Mouse (Mus musculus): ENCODE results near the gene H2-DMb2. TPM values are rescaled to one million over a fixed set of nuclear protein-coding genes. Genes with fewer than 3 reads are reported as not detected.

The H2-DMb2 gene
- polyA plus RNA-seq, 1 experiment from 2014 or later, result 1.6 TPM

- ATAC-seq (ENCODE audit: low read depth), result no peak
- 68% methylated on average over 9 of the region's 9 CpGs for WGBS
Observed at GRCm38 (mm10) chr17:34104804-34105203, 38.3 kb upstream of the H2-DMb2 start.

GRCm38 (mm10) chr17:34106555-34106954, 36.6 kb upstream of the H2-DMb2 start:
- no peaks in the 10 kb centered on the region for H3K9me3 ChIP-seq (ENCODE audit: control insufficient read depth, low read length)
- H3K9ac ChIP-seq (ENCODE audit: low read length), result no peak overlapping the region
- H3K4me1 ChIP-seq (replicated peaks; ENCODE audit: control insufficient read depth, insufficient read depth, low read length), result peaks cover 7% of the 10 kb centered on the region; the same call in 1 of the 2 replicates
- H3K27ac ChIP-seq (ENCODE audit: low read length), result no peak overlapping the region
- H3K4me3 ChIP-seq (ENCODE audit: low read length), result no peak overlapping the region
- WGBS, result 76% methylated on average over 7 of the region's 7 CpGs
- H3K4me2 ChIP-seq (ENCODE audit: low read depth, low read length), result no peak overlapping the region
- no peaks in the 10 kb centered on the region for H3K27me3 ChIP-seq (ENCODE audit: control insufficient read depth, insufficient read depth, low read depth, low read length)
- no peak for ATAC-seq (ENCODE audit: low read depth)
- H3K36me3 ChIP-seq (ENCODE audit: control insufficient read depth, insufficient read depth, low read length), result peaks cover 13% of the 10 kb centered on the region

More at GRCm38 (mm10) chr17:34104804-34105203, 38.3 kb upstream of the H2-DMb2 start:
- no peak overlapping the region for H3K9ac ChIP-seq (ENCODE audit: low read length)
- no peaks in the 10 kb centered on the region for H3K9me3 ChIP-seq (ENCODE audit: control insufficient read depth, low read length)
- H3K4me3 ChIP-seq (ENCODE audit: low read length), result no peak overlapping the region
- no peak overlapping the region for H3K4me2 ChIP-seq (ENCODE audit: low read depth, low read length)
- no peaks in the 10 kb centered on the region for H3K27me3 ChIP-seq (ENCODE audit: control insufficient read depth, insufficient read depth, low read depth, low read length)
- 0 out of 2 replicates have a peak, but pooled peaks cover 4% of the 10 kb centered on the region for H3K36me3 ChIP-seq (ENCODE audit: control insufficient read depth, insufficient read depth, low read length)
- no peak overlapping the region for H3K27ac ChIP-seq (ENCODE audit: low read length)
- no peaks in the 10 kb centered on the region for H3K4me1 ChIP-seq (replicated peaks; ENCODE audit: control insufficient read depth, insufficient read depth, low read length)

DNA sequence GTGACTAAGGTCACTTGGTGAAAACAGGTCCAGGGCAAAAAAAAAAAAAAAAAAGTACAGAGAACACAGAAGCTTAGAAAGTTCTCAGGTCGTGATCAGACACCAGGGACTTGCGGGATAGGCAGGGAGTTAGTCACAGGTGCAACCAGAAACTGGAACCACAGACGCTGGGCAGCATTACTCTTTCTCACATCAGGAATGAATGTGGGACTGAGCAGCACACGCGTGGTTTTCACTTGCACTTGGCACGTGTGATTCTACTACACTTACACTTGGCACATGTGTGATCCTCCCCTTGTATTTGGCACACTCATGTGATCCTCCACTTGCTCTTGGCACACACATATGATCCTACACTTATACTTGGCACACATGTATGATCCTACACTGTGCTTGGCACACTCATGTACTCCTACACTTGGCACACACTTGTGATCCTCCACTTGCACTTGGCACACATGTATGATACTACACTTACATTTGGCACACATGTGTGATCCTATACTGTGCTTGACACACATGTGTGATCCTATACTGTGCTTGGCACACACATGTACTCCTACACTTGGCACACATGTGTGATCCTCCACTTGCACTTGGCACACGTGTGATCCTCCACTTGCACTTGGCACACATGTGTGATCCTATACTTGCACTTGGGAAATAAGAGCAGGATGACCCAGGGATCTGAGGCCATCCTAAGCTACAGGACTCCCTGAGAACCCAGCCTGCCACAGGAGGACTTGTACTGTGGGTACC, 35.8 kb upstream of the H2-DMb2 start:
- no peak overlapping the region for H3K27ac ChIP-seq (ENCODE audit: low read length)

DNA sequence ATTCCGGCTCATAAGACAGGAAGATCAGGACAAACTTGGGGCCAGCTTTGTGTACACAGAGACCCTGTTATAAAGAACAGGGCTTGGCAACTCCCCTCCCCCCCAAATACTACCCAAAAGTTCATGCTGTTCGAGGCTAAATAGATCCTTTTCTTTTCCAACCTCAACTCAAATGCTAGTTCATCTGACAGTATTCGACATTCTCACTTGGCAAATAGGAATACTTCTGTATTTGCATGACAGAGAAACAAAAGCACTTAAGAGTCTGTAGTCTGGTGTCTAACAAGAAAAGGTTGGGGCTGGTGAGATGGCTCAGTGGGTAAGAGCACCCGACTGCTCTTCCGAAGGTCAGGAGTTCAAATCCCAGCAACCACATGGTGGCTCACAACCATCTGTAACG, 34.6 kb upstream of the H2-DMb2 start:
- H3K27ac ChIP-seq (ENCODE audit: low read length), result no peak overlapping the region
- H3K9ac ChIP-seq (ENCODE audit: low read length), result no peak overlapping the region
- WGBS, result 80% methylated on average over 5 of the region's 6 CpGs
- no peak overlapping the region for H3K4me3 ChIP-seq (ENCODE audit: low read length)
- peaks cover 7% of the 10 kb centered on the region; the same call in 1 of the 2 replicates for H3K4me1 ChIP-seq (replicated peaks; ENCODE audit: control insufficient read depth, insufficient read depth, low read length)
- H3K36me3 ChIP-seq (ENCODE audit: control insufficient read depth, insufficient read depth, low read length), result peaks cover 32% of the 10 kb centered on the region
- no peaks in the 10 kb centered on the region for H3K9me3 ChIP-seq (ENCODE audit: control insufficient read depth, low read length)
- no peak overlapping the region for H3K4me2 ChIP-seq (ENCODE audit: low read depth, low read length)
- no peak for ATAC-seq (ENCODE audit: low read depth)
- no peaks in the 10 kb centered on the region for H3K27me3 ChIP-seq (ENCODE audit: control insufficient read depth, insufficient read depth, low read depth, low read length)

More for the DNA sequence above, 35.8 kb upstream of the H2-DMb2 start:
- peaks cover 20% of the 10 kb centered on the region for H3K36me3 ChIP-seq (ENCODE audit: control insufficient read depth, insufficient read depth, low read length)
- H3K4me3 ChIP-seq (ENCODE audit: low read length), result no peak overlapping the region
- no peak for ATAC-seq (ENCODE audit: low read depth)
- 72% methylated on average over 7 of the region's 7 CpGs for WGBS
- H3K27me3 ChIP-seq (ENCODE audit: control insufficient read depth, insufficient read depth, low read depth, low read length), result no peaks in the 10 kb centered on the region
- peaks cover 7% of the 10 kb centered on the region; the same call in 1 of the 2 replicates for H3K4me1 ChIP-seq (replicated peaks; ENCODE audit: control insufficient read depth, insufficient read depth, low read length)
- no peak overlapping the region for H3K9ac ChIP-seq (ENCODE audit: low read length)
- H3K4me2 ChIP-seq (ENCODE audit: low read depth, low read length), result no peak overlapping the region
- H3K9me3 ChIP-seq (ENCODE audit: control insufficient read depth, low read length), result no peaks in the 10 kb centered on the region

DNA sequence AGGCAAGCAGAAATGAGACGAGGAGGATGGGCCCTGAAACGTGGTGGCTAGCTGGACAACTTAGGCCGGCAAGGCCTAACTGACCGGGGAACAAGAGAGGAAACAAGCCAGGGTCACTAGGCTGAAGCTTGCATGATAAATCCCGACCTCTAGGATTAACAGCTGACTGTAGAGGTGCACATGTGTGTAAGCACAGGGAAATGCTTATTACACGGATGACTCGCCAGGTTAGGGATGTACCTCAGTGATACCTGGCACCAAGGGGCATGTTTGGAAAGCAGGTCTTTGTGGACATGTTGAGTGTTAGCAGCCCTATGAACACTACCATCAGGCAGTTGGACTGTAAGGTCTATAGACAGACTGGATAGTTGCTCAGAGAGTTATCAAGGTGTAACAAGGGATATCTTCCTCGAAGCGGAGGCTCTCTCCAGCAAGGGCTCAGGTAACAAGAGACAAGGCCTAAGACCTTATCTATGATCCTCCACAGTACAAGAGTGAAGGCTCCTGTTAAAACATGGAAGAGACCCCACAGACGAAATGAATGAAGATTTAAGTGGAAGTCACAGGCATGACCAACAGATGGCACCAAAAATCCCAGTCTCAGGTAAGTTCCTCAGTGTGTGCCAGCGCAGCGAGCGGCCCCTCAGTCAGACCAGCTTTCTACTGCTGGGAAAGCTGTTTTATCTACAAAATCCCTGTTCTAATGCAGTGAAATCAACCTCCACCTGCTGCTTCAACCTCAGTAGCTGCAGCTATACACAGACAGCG, 33.9 kb upstream of the H2-DMb2 start:
- Histone ChIP-seq H3K36me3 (ENCODE audit: control insufficient read depth, insufficient read depth, low read length) (peaks cover 40% of the 10 kb centered on the region), H3K4me1 (replicated peaks; ENCODE audit: control insufficient read depth, insufficient read depth, low read length) (peaks cover 7% of the 10 kb centered on the region; the same call in 1 of the 2 replicates), H3K4me3 (ENCODE audit: low read length) (no peak overlapping the region), H3K9ac (ENCODE audit: low read length) (no peak overlapping the region), H3K4me2 (ENCODE audit: low read depth, low read length) (no peak overlapping the region), H3K27ac (ENCODE audit: low read length) (no peak overlapping the region), H3K9me3 (ENCODE audit: control insufficient read depth, low read length) (no peaks in the 10 kb centered on the region), H3K27me3 (ENCODE audit: control insufficient read depth, insufficient read depth, low read depth, low read length) (no peaks in the 10 kb centered on the region)
- peak; percentile 24; the same call in 1 of the 2 replicates for ATAC-seq (ENCODE audit: low read depth)
- 70% methylated on average over 14 of the region's 14 CpGs for WGBS

GRCm38 (mm10) chr17:34109806-34110195, 33.3 kb upstream of the H2-DMb2 start:
- H3K27ac ChIP-seq (ENCODE audit: low read length), result no peak overlapping the region
- no peaks in the 10 kb centered on the region for H3K9me3 ChIP-seq (ENCODE audit: control insufficient read depth, low read length)
- H3K4me3 ChIP-seq (ENCODE audit: low read length), result no peak overlapping the region
- no peak overlapping the region for H3K4me2 ChIP-seq (ENCODE audit: low read depth, low read length)
- no peak overlapping the region for H3K9ac ChIP-seq (ENCODE audit: low read length)
- 59% methylated on average over 3 of the region's 3 CpGs for WGBS
- ATAC-seq (ENCODE audit: low read depth), result peak; percentile 53
- H3K27me3 ChIP-seq (ENCODE audit: control insufficient read depth, insufficient read depth, low read depth, low read length), result no peaks in the 10 kb centered on the region
- H3K4me1 ChIP-seq (replicated peaks; ENCODE audit: control insufficient read depth, insufficient read depth, low read length), result peaks cover 9% of the 10 kb centered on the region; the same call in 1 of the 2 replicates
- H3K36me3 ChIP-seq (ENCODE audit: control insufficient read depth, insufficient read depth, low read length), result peaks cover 46% of the 10 kb centered on the region

DNA sequence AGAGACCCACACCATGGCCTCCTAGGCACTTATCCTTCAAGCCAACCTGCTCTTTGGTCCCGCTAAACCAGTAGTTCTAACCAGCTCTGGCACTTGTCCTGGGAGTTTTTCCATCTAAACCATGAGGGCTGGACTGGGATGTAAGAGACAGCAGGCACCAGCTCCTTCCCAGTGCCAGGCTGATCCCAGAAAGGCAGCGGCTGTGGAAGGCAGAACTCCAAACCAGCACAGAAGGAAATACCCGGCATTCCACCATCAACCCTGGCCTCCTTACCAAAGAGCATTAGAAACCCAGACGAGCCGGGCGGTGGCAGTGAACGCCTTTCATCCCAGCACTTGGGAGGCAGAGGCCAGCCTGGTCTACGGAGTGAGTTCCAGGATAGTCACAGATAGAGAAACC, 32.8 kb upstream of the H2-DMb2 start:
- WGBS, result 44% methylated on average over 8 of the region's 8 CpGs
- Histone ChIP-seq H3K36me3 (ENCODE audit: control insufficient read depth, insufficient read depth, low read length) (peaks cover 51% of the 10 kb centered on the region), H3K27ac (ENCODE audit: low read length) (peak overlapping the region; percentile 32; the same call in 1 of the 2 replicates), H3K9ac (ENCODE audit: low read length) (no peak overlapping the region), H3K4me3 (ENCODE audit: low read length) (no peak overlapping the region), H3K9me3 (ENCODE audit: control insufficient read depth, low read length) (no peaks in the 10 kb centered on the region), H3K4me2 (ENCODE audit: low read depth, low read length) (no peak overlapping the region), H3K4me1 (replicated peaks; ENCODE audit: control insufficient read depth, insufficient read depth, low read length) (peaks cover 12% of the 10 kb centered on the region; the same call in 1 of the 2 replicates), H3K27me3 (ENCODE audit: control insufficient read depth, insufficient read depth, low read depth, low read length) (no peaks in the 10 kb centered on the region)
- ATAC-seq (ENCODE audit: low read depth), result 0 out of 2 replicates have a peak, but pooled peaks have one; percentile 17

GRCm38 (mm10) chr17:34114114-34114513, 29.0 kb upstream of the H2-DMb2 start:
- H3K4me3 ChIP-seq (ENCODE audit: low read length), result no peak overlapping the region
- no peaks in the 10 kb centered on the region for H3K27me3 ChIP-seq (ENCODE audit: control insufficient read depth, insufficient read depth, low read depth, low read length)
- WGBS, result 84% methylated on average over 7 of the region's 7 CpGs
- H3K4me1 ChIP-seq (replicated peaks; ENCODE audit: control insufficient read depth, insufficient read depth, low read length), result peaks cover 19% of the 10 kb centered on the region
- no peak overlapping the region for H3K4me2 ChIP-seq (ENCODE audit: low read depth, low read length)
- H3K9me3 ChIP-seq (ENCODE audit: control insufficient read depth, low read length), result no peaks in the 10 kb centered on the region
- no peak overlapping the region for H3K27ac ChIP-seq (ENCODE audit: low read length)
- peaks cover 77% of the 10 kb centered on the region for H3K36me3 ChIP-seq (ENCODE audit: control insufficient read depth, insufficient read depth, low read length)
- ATAC-seq (ENCODE audit: low read depth), result no peak
- no peak overlapping the region for H3K9ac ChIP-seq (ENCODE audit: low read length)

GRCm38 (mm10) chr17:34116736-34117370, 26.3 kb upstream of the H2-DMb2 start:
- Histone ChIP-seq H3K9ac (ENCODE audit: low read length) (peak overlapping the region; percentile 90), H3K27me3 (ENCODE audit: control insufficient read depth, insufficient read depth, low read depth, low read length) (no peaks in the 10 kb centered on the region), H3K4me3 (ENCODE audit: low read length) (peak overlapping the region; percentile 81), H3K4me1 (replicated peaks; ENCODE audit: control insufficient read depth, insufficient read depth, low read length) (peaks cover 12% of the 10 kb centered on the region), H3K36me3 (ENCODE audit: control insufficient read depth, insufficient read depth, low read length) (peaks cover 62% of the 10 kb centered on the region), H3K27ac (ENCODE audit: low read length) (no peak overlapping the region), H3K4me2 (ENCODE audit: low read depth, low read length) (peak overlapping the region; percentile 95), H3K9me3 (ENCODE audit: control insufficient read depth, low read length) (no peaks in the 10 kb centered on the region)
- ATAC-seq (ENCODE audit: low read depth), result no peak
- WGBS, result 24% methylated on average over 7 of the region's 7 CpGs

Data from lung, embryonic 16.5 days (tissue).